In genomic region chr17:25773549-25774120, GRCm38 (mm10) we compare ENCODE assay signal across 8 mouse cellular contexts. TPM values are rescaled to one million over a fixed set of nuclear protein-coding genes. Genes with fewer than 3 reads are reported as not detected.
A peak's percentile ranks its signal among the peaks of the same experiment; 100 is the strongest.
DNase-seq lines count a peak whose midpoint lies in the region; ATAC-seq and TF ChIP-seq lines count a peak whose summit lies in the region.

Narfl (plus strand) TSS chr17:25773776.

- DNase-seq in CH12.LX (ENCODE audit: extremely low read depth) = peak; percentile 97
- DNase-seq in c-Kit-positive CD71-positive TER-119-negative erythroid progenitor cells, embryonic 14.5 days (ENCODE audit: low read depth) = peak; percentile 99
- peak; percentile 100 for DNase-seq in forebrain, embryonic 11.5 days (ENCODE audit: low spot score)
- DNase-seq in kidney, postnatal 36 days = peak; percentile 97 to 99
- DNase-seq in telencephalon, adult 2 months (ENCODE audit: low read depth, low spot score) = peak; percentile 97

- TF ChIP-seq CTCF in CH12.LX (conservative IDR thresholded peaks at IDR 0.05 in 1 of 2, IDR thresholded peaks at IDR 0.05 in 1 of 2; ENCODE audit: low read depth in 2 of 2, low read length in 2 of 2) = peak; percentile 44 to 97; a peak in 3 of 4 replicates

- no peak within 1 kb of the TSS for H3K27ac ChIP-seq in CH12.LX (ENCODE audit: insufficient read depth, low read depth)
- H3K27ac ChIP-seq in forebrain, embryonic 11.5 days (ENCODE audit: low read depth, low read length) = no peak within 1 kb of the TSS
- H3K27ac ChIP-seq in heart, embryonic 16.5 days (ENCODE audit: low read length) = peak within 1 kb of the TSS; percentile 57
- peak within 1 kb of the TSS; percentile 48 for H3K27ac ChIP-seq in liver, embryonic 15.5 days (replicated peaks)
- H3K27ac ChIP-seq in neural tube, embryonic 12.5 days = no peak within 1 kb of the TSS

- H3K9me3 ChIP-seq in CH12.LX (replicated peaks; ENCODE audit: low read length) = no peaks in the 10 kb centered on the region
- no peaks in the 10 kb centered on the region for H3K9me3 ChIP-seq in forebrain, embryonic 11.5 days (ENCODE audit: control insufficient read depth, low read length)
- no peaks in the 10 kb centered on the region for H3K9me3 ChIP-seq in heart, embryonic 16.5 days (replicated peaks; ENCODE audit: control insufficient read depth, low read length)
- no peaks in the 10 kb centered on the region for H3K9me3 ChIP-seq in liver, embryonic 15.5 days (replicated peaks)
- H3K9me3 ChIP-seq in neural tube, embryonic 12.5 days = no peaks in the 10 kb centered on the region

- H3K4me3 ChIP-seq in CH12.LX (replicated peaks in 1 of 3; ENCODE audit: low read depth in 2 of 3, low read length in 2 of 3, poor library complexity in 1 of 3) = peak within 1 kb of the TSS; percentile 66 to 88 (median 83)
- H3K4me3 ChIP-seq in forebrain, embryonic 11.5 days (ENCODE audit: low read depth, low read length) = peak within 1 kb of the TSS; percentile 66
- H3K4me3 ChIP-seq in heart, embryonic 16.5 days (ENCODE audit: low read length) = peak within 1 kb of the TSS; percentile 94
- peak within 1 kb of the TSS; percentile 74 for H3K4me3 ChIP-seq in liver, embryonic 15.5 days (replicated peaks)
- peak within 1 kb of the TSS; percentile 74 for H3K4me3 ChIP-seq in neural tube, embryonic 12.5 days

- ATAC-seq in forebrain, embryonic 11.5 days (replicated peaks; ENCODE audit: low FRiP score) = peak; percentile 79
- ATAC-seq in heart, embryonic 16.5 days (replicated peaks; ENCODE audit: extremely low read depth, insufficient read depth, low FRiP score) = peak; percentile 89
- peak; percentile 79 for ATAC-seq in liver, embryonic 15.5 days (ENCODE audit: insufficient read depth)
- peak; percentile 70 for ATAC-seq in neural tube, embryonic 12.5 days (ENCODE audit: low FRiP score, low read depth)

- TF ChIP-seq POLR2A in CH12.LX (IDR thresholded peaks at IDR 0.05; ENCODE audit: low read depth, low read length) = peak; percentile 78

- peaks cover 17 to 31% of the 10 kb centered on the region in 2 experiments for H3K36me3 ChIP-seq in CH12.LX (replicated peaks in 1 of 2; ENCODE audit: control insufficient read depth in 1 of 2, insufficient read depth in 1 of 2, low read length in 1 of 2)
- H3K36me3 ChIP-seq in forebrain, embryonic 11.5 days (ENCODE audit: control insufficient read depth, insufficient read depth, low read length) = no peaks in the 10 kb centered on the region
- H3K36me3 ChIP-seq in heart, embryonic 16.5 days (ENCODE audit: control insufficient read depth, insufficient read depth) = 0 out of 2 replicates have a peak, but pooled peaks cover 11% of the 10 kb centered on the region
- H3K36me3 ChIP-seq in liver, embryonic 15.5 days (replicated peaks) = peaks cover 18% of the 10 kb centered on the region; the same call in 1 of the 2 replicates
- no peaks in the 10 kb centered on the region for H3K36me3 ChIP-seq in neural tube, embryonic 12.5 days

- in situ Hi-C loops in CH12.LX (cut with MboI; ENCODE audit: low pct_ligation_motif_present, low pct_unique_long_range_greater_than_20kb, low sequenced_read_pairs) = no loop called here

- peak within 1 kb of the TSS; percentile 80 for H3K4me2 ChIP-seq in CH12.LX (ENCODE audit: insufficient read depth, low read depth, poor library complexity, severe bottlenecking)
- peak within 1 kb of the TSS; percentile 89 for H3K4me2 ChIP-seq in forebrain, embryonic 11.5 days (ENCODE audit: low read depth, low read length, severe bottlenecking)
- peak within 1 kb of the TSS; percentile 94 for H3K4me2 ChIP-seq in heart, embryonic 16.5 days (ENCODE audit: low read depth, low read length)
- peak within 1 kb of the TSS; percentile 84 for H3K4me2 ChIP-seq in liver, embryonic 15.5 days
- peak within 1 kb of the TSS; percentile 87 for H3K4me2 ChIP-seq in neural tube, embryonic 12.5 days (replicated peaks)

- dilution Hi-C loops in CH12.LX (cut with MboI; ENCODE audit: extremely low pct_ligation_motif_present, extremely low pct_unique_long_range_greater_than_20kb, low sequenced_read_pairs) = no loop called here

- peak; percentile 76 for TF ChIP-seq RAD21 in CH12.LX (IDR thresholded peaks at IDR 0.05; ENCODE audit: low read depth, low read length)

- under 1% methylated on average over 37 of the region's 37 CpGs for WGBS in forebrain, embryonic 11.5 days
- under 1% methylated on average over 37 of the region's 37 CpGs for WGBS in heart, embryonic 16.5 days
- under 1% methylated on average over 37 of the region's 37 CpGs for WGBS in liver, embryonic 15.5 days (ENCODE audit: insufficient replicate concordance)
- under 1% methylated on average over 37 of the region's 37 CpGs for WGBS in neural tube, embryonic 12.5 days

- 0 out of 2 replicates have a peak, but pooled peaks cover 3% of the 10 kb centered on the region for H3K79me2 ChIP-seq in CH12.LX (replicated peaks; ENCODE audit: control insufficient read depth, extremely low read depth, insufficient read depth, poor library complexity, severe bottlenecking)

- H3K4me1 ChIP-seq in CH12.LX (ENCODE audit: control insufficient read depth in 1 of 2, insufficient read depth in 2 of 2) = peaks cover 13 to 18% of the 10 kb centered on the region in 2 experiments
- H3K4me1 ChIP-seq in forebrain, embryonic 11.5 days (replicated peaks; ENCODE audit: control insufficient read depth, insufficient read depth, low read length) = peaks cover 7% of the 10 kb centered on the region; the same call in 1 of the 2 replicates
- H3K4me1 ChIP-seq in heart, embryonic 16.5 days (ENCODE audit: control insufficient read depth, insufficient read depth, low read length) = peaks cover 7% of the 10 kb centered on the region
- H3K4me1 ChIP-seq in liver, embryonic 15.5 days (replicated peaks) = peaks cover 19% of the 10 kb centered on the region
- peaks cover 11% of the 10 kb centered on the region for H3K4me1 ChIP-seq in neural tube, embryonic 12.5 days

- no peak for TF ChIP-seq EP300 in CH12.LX (IDR thresholded peaks at IDR 0.05; ENCODE audit: low read length)

- H3K27me3 ChIP-seq in CH12.LX (replicated peaks) = peaks cover 36% of the 10 kb centered on the region
- no peaks in the 10 kb centered on the region for H3K27me3 ChIP-seq in forebrain, embryonic 11.5 days (ENCODE audit: control insufficient read depth, insufficient read depth, low read length)
- H3K27me3 ChIP-seq in heart, embryonic 16.5 days (ENCODE audit: control insufficient read depth, insufficient read depth, low read length) = no peaks in the 10 kb centered on the region; the same call in 1 of the 2 replicates
- peaks cover 8% of the 10 kb centered on the region for H3K27me3 ChIP-seq in liver, embryonic 15.5 days
- no peaks in the 10 kb centered on the region for H3K27me3 ChIP-seq in neural tube, embryonic 12.5 days (replicated peaks)

- H3K9ac ChIP-seq in CH12.LX (ENCODE audit: insufficient read depth, low read depth) = peak within 1 kb of the TSS; percentile 81
- peak within 1 kb of the TSS; percentile 81 for H3K9ac ChIP-seq in forebrain, embryonic 11.5 days (ENCODE audit: low read length)
- peak within 1 kb of the TSS; percentile 97 for H3K9ac ChIP-seq in heart, embryonic 16.5 days (ENCODE audit: low read length)
- H3K9ac ChIP-seq in liver, embryonic 15.5 days = peak within 1 kb of the TSS; percentile 79
- H3K9ac ChIP-seq in neural tube, embryonic 12.5 days = peak within 1 kb of the TSS; percentile 84

TF ChIP-seq in CH12.LX, 34 proteins besides CTCF, POLR2A, EP300 and RAD21 (continues in another document):
- TF ChIP-seq ETS1 (conservative IDR thresholded peaks at IDR 0.05; ENCODE audit: low read depth, low read length) (no peak), ZC3H11A (IDR thresholded peaks at IDR 0.05; ENCODE audit: low read depth, low read length) (no peak; the same call in 1 of the 2 replicates), RCOR1 (conservative IDR thresholded peaks at IDR 0.05; ENCODE audit: low read depth, low read length) (no peak), MAZ (IDR thresholded peaks at IDR 0.05; ENCODE audit: low read depth, low read length) (peak; percentile 96), GABPA (IDR thresholded peaks at IDR 0.05; ENCODE audit: insufficient replicate concordance, low read depth, low read length) (peak; percentile 94; the same call in 1 of the 2 replicates), PAX5 (IDR thresholded peaks at IDR 0.05; ENCODE audit: low read length) (no peak), IRF4 (IDR thresholded peaks at IDR 0.05; ENCODE audit: low read depth, low read length) (peak; percentile 79), MEF2A (IDR thresholded peaks at IDR 0.05; ENCODE audit: borderline replicate concordance, low read depth, low read length) (peak; percentile 86), NELFE (IDR thresholded peaks at IDR 0.05; ENCODE audit: low read depth, low read length) (peak; percentile 77), CHD1 (IDR thresholded peaks at IDR 0.05; ENCODE audit: low read depth, low read length) (no peak), MAFK (IDR thresholded peaks at IDR 0.05; ENCODE audit: insufficient replicate concordance, low read length) (peak; percentile 12; the same call in 1 of the 2 replicates), E2F4 (IDR thresholded peaks at IDR 0.05; ENCODE audit: insufficient replicate concordance, low read depth, low read length) (0 out of 2 replicates have a peak, but pooled peaks have one; percentile 46), JUND (conservative IDR thresholded peaks at IDR 0.05; ENCODE audit: low read depth, low read length) (peak; percentile 60; the same call in 1 of the 2 replicates), TCF12 (IDR thresholded peaks at IDR 0.05; ENCODE audit: low read depth, low read length) (peak; percentile 97), SMC3 (IDR thresholded peaks at IDR 0.05; ENCODE audit: low read depth, low read length) (peak; percentile 98), SIN3A (IDR thresholded peaks at IDR 0.05; ENCODE audit: low read length) (peak; percentile 99), CHD2 (IDR thresholded peaks at IDR 0.05; ENCODE audit: low read length) (peak; percentile 54; the same call in 1 of the 2 replicates), ZNF384 (IDR thresholded peaks at IDR 0.05; ENCODE audit: low read depth, low read length) (no peak), ELF1 (IDR thresholded peaks at IDR 0.05; ENCODE audit: low read depth, low read length) (peak; percentile 100), TBP (conservative IDR thresholded peaks at IDR 0.05; ENCODE audit: low read depth, low read length) (peak; percentile 97), JUN (IDR thresholded peaks at IDR 0.05; ENCODE audit: insufficient read depth, low read depth, low read length) (no peak), MYC (IDR thresholded peaks at IDR 0.05; ENCODE audit: low read depth, low read length) (peak; percentile 87)

RNA-seq across cellular contexts. Expression of gene Narfl, which starts in this region (rescaled TPM):
- total RNA-seq in CH12.LX (2012; rRNA removed) (22.0 and 23.4 TPM in 2 replicates), CH12.LX (2014; rRNA removed) (16.5 and 17.0 TPM in 2 replicates)
- polyA plus RNA-seq in CH12.LX (2012; ENCODE audit: insufficient read length, low read depth) = 12.1 and 13.3 TPM in 2 replicates
- polyA plus RNA-seq in forebrain, embryonic 11.5 days (2014; fragmentation: Nextera tagmentation; extraction: Ambion mirVana) = 24.0 and 24.5 TPM in 2 replicates
- 38.3 and 39.7 TPM in 2 replicates for polyA plus RNA-seq in heart, embryonic 16.5 days (2015; fragmentation: Nextera tagmentation; extraction: Ambion mirVana)
- polyA plus RNA-seq in liver, embryonic 15.5 days (2015; fragmentation: Nextera tagmentation; extraction: Ambion mirVana) = 13.2 and 14.8 TPM in 2 replicates
- 25.5 and 29.2 TPM in 2 replicates for polyA plus RNA-seq in neural tube, embryonic 12.5 days (2016; fragmentation: Nextera tagmentation; extraction: Ambion mirVana)

Comparison
In these comparisons a context has a peak if more than half of its experiments do, and no peak if none do; other contexts are left out.
1. H3K27ac ChIP-seq: peak in heart, embryonic 16.5 days (single experiment) and liver, embryonic 15.5 days (single experiment); none in CH12.LX (single experiment), forebrain, embryonic 11.5 days (single experiment) and neural tube, embryonic 12.5 days (single experiment).
2. Peak in every context shown above with its lines, with median percentiles within 50 percentile points of each other: DNase-seq, H3K4me2 ChIP-seq, H3K4me3 ChIP-seq, H3K9ac ChIP-seq and ATAC-seq.